Mouse (Mus musculus) heart, adult 18-20 months (tissue): ENCODE measurements at regions not wholly inside any gene's neighbourhood (a gene's known extent, or its start where the extent isn't known, plus 50 kb on each side); places are given as distances from the start of the nearest gene placed in this dataset.

ENCODE experiments used
- DNase-seq, 2 experiments: peaks; one replicate each; pipeline ENCODE4 v3.0.0; 2021 to 2022; ENCODE audit warnings: mixed read lengths in 1 of 2

- no peak for DNase-seq
Observed at GRCm38 (mm10) chr14:17347286-17347685, 312.8 kb upstream of the Thrb start.

- DNase-seq, result no peak
Observed at GRCm38 (mm10) chr14:17352324-17353037, 307.6 kb upstream of the Thrb start.

DNA sequence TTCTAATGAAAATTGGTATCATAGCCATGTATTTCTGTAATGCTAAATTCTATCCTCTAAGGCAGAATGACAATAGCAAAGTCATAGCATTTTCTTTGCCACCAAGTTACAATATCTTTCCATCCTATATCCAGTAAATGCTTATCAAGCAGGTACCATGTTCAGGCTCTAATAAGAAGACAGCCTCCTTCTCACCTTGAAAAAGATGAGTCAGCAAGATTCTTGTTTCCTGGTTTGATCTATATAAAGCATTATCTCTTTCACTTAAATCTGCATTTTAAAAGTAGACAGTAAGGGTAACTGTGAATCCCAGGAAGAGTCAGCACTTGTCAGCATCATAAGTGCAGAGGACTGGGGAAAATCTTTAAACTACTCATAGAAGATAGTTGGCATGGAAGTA lies 298.2 kb upstream of the Thrb start:
- no peak for DNase-seq

- DNase-seq, result peak; percentile 30 to 63
Observed at GRCm38 (mm10) chr14:17402751-17403479, 257.1 kb upstream of the Thrb start.

- DNase-seq, result peak in 1 of 2 experiments; percentile 74
Observed at GRCm38 (mm10) chr14:17405551-17406336, 254.3 kb upstream of the Thrb start.

GRCm38 (mm10) chr14:17406879-17407278 lies 253.2 kb upstream of the Thrb start:
- no peak for DNase-seq

DNA sequence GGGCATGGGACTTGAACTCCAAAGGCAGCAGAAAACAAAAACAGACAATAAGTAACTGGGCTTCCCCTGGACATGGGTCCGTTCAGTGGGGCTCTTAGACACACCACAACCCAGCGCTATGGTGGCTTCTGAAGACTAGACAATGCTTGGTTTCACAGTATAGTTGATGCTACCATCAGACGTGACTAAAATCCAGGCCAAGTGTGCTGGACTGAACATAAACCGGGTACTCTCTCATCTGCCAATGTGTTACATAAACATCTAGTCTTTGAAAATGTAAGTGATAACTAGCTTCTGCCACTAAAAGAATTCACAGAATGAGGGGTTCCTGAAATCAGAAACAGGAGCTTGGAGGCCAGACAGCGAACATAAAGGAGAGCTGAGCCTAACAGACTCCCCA lies 251.7 kb upstream of the Thrb start:
- no peak for DNase-seq

- no peak for DNase-seq
Observed at GRCm38 (mm10) chr14:17408813-17409212, 251.2 kb upstream of the Thrb start.

DNA sequence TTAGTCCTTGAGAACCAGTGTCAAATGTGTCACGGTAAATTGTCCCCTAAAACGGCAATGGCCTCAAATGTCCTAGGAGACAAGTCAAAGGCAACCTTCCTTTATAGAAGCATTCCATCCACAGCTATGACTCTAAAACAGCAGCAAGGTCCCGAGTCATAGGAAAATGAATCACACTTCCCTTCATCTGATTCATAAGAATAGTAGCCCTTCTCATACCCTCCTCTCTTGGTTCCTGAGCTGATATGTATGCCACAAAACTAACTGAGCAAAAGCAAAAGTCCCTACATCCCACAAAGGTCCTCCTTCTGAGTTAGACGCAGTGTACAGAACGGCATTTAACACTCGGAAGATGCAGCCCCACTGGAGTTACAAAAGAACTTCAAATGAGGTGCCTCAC lies 250.6 kb upstream of the Thrb start:
- DNase-seq, result no peak

- DNase-seq, result peak in 1 of 2 experiments; percentile 38
Observed at GRCm38 (mm10) chr14:17410752-17411151, 249.3 kb upstream of the Thrb start.

- no peak for DNase-seq
Observed at GRCm38 (mm10) chr14:17411299-17411698, 248.8 kb upstream of the Thrb start.

DNA sequence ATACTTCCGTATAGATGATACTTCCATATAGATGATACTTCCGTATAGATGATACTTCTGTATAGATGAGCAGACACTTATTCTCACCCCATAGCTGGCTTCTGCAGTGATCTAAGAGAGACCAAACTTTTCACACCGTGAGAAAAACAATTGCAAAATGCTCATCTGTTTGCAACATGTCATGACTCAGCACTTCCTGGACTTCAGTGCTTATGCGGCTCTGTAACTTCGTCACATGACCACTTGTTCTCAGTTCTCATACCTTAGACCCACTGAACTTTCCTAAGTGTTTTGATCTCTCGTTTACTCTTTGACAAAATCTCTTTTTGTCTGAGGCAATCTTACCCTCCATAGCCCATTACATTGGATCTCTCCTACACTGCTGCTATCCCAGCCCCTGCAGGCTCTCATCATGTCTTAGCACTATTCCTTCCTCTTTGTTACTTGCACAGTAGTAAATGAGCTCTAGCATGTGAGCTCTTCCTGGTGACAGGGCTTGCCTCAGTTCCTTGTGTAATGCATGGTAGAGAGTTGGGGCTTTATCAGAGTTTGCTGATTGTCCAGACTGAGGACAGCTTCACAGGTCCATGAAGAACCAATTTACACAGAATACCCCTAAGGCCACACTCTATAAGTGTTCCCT lies 245.7 kb upstream of the Thrb start:
- peak in 1 of 2 experiments; percentile 33 for DNase-seq

- DNase-seq, result no peak
Observed at GRCm38 (mm10) chr14:17427751-17428150, 232.3 kb upstream of the Thrb start.

DNA sequence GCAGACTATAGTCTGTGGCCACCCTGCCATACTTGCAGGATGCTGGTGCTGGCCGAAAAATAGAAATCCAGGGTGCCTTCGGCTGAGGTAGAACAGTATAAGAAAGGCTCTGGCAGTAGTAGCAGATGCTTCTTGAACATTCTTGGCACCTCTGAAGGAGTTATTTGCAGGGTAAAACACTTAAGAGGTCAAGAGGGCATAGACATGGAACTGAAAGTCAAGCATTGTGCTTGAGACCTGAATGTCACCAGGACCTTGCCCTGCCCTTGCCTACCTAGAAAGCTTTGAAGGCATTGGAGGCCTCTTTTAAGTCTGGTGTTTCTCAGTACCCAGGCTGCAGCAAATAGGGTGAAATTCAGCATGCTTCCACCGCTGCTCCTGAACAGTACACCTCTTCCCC lies 230.9 kb upstream of the Thrb start:
- no peak for DNase-seq

GRCm38 (mm10) chr14:17433346-17433745 lies 226.7 kb upstream of the Thrb start:
- DNase-seq, result no peak

DNA sequence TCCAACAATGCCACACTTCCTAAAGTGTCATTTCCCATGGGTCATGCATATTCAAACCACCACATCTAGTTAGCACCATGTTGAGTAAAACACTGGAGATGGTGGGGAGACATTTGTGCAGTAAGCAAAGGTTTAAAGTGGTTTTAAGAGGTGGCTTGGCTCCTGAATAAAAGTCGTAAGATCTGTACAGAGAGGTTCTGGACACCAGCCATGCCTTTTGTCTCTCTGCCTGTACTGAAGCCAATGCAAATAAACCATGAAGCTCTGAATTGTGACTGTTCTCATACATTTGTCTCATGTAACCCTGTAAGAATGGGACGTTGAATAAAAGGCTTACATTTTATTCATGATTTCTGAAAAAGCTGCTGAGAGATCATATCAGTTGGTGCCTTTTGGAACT lies 202.1 kb upstream of the Thrb start:
- DNase-seq, result no peak

DNA sequence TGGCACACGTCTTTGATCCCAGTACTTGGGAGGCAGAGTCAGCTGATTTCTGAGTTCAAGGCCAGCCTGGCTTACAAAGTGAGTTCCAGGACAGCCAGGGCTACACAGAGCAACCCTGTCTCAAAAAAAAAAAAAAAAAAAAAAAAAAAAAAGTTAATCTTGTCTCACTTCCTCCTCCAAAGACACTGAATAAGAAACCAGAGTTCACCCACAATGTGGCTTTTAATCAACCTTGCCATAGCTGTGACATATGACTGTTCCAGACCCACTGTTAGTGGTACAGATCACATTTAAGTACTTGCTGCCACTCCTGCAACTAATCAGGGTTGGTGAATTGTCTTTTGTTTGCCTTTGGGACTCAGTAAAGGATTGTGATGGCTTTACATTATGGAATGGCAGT lies 181.1 kb upstream of the Thrb start:
- DNase-seq, result no peak

GRCm38 (mm10) chr14:17484866-17485265 lies 175.2 kb upstream of the Thrb start:
- no peak for DNase-seq

GRCm38 (mm10) chr14:17513756-17514155 lies 146.3 kb upstream of the Thrb start:
- DNase-seq, result no peak

GRCm38 (mm10) chr14:17522696-17523095 lies 137.4 kb upstream of the Thrb start:
- peak; percentile 27 to 31 for DNase-seq

DNA sequence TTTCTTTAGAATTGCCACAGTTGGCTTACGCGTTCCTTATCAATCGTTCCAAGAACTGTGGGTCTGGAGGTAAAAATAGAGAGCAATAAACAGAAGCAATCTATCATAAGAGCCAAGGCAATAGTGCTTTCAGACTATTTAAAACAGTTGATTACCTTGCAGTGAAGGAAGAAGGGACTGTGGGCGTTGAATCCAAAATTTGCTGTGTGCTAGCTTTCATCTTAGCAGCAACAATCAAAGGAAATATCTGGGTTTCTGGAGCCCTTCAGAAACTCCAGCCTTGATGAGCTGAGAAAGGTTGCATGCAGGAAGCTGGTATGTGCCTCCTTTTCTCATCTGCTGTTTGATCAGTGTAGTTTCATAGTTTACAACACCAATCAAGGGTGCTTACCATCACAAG lies 136.1 kb upstream of the Thrb start:
- DNase-seq, result no peak

DNA sequence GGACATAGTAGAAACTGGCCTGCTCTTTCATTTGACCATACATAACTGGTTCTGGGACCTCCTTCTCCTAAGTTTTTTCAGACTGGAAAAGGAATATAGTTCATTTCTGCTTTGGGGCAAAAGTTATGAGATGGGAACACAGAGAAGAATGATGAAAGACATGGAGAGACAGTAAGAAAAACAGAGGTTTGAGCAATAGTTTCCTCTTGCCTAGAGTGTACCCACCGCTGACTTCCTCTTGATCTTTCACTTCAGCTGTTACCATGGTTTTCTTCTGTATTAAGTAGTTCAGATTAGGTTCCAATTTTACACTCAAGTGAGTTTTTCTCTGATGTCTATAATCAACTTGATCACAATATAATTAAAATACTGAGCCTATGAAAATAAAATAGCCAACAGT lies 120.7 kb upstream of the Thrb start:
- no peak for DNase-seq

DNA sequence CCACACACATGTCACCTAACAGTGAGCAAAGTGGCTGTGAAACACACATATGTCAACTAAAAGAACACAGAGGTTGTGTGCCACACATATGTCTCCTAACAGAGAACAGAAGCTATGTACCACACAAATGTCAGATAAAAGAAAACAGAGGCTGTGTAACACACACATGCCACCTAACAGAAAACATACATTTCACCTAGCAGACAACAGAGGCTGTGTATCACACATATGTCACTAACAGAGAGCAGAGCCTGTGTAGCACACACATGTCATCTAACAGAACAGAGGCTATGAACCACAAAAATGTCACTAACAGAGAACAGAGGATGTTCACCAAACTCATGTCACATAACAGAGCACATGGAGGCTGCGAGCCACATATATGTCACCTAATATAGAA lies 103.6 kb upstream of the Thrb start:
- DNase-seq, result no peak
